23 mouse cellular contexts compared by ENCODE assay signal in the genomic region with DNA sequence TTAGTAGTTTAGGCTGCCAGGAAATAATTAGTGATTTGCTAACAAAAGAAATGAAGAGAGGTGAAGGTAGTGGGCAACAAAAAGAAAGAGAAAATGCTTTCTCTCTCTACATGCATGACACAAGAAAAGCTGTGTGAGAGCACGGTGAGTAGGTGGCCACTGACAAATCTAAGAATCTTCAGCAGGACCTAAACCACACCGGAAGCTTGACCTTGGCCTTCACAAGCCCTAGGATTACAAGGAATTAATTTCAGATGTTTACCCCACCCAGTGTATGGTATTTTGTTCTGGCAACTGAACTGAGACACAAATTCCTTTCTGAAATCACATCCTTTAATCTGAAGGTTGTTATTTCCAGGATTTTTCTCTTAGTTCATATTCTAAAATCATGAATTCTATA.
DNase-seq lines count a peak whose midpoint lies in the region; ATAC-seq and TF ChIP-seq lines count a peak whose summit lies in the region.
"Had no signal": no experiment of that assay in that cellular context is flagged by ENCODE, and none has a peak within 500 bp of the region (broad histone marks: within the 10 kb centered on the region; RNA-seq: fewer than 3 reads in every experiment).

No protein-coding gene starts in this region.

- H3K9ac ChIP-seq in heart, embryonic 11.5 days (ENCODE audit: low read depth, low read length): no peak overlapping the region
- H3K9ac ChIP-seq in midbrain, postnatal 0 days (replicated peaks; ENCODE audit: low read length, poor library complexity, severe bottlenecking): no peak overlapping the region
- H3K9ac ChIP-seq in midbrain, embryonic 14.5 days (replicated peaks; ENCODE audit: low read length): no peak overlapping the region

- no peak overlapping the region for H3K4me3 ChIP-seq in heart, embryonic 11.5 days (ENCODE audit: low read depth, low read length)
- H3K4me3 ChIP-seq in embryonic fibroblast, embryonic 13.5 days (ENCODE audit: insufficient read depth, low read length): no peak overlapping the region
- no peak overlapping the region for H3K4me3 ChIP-seq in midbrain, postnatal 0 days (ENCODE audit: low read depth, low read length)
- no peak overlapping the region for H3K4me3 ChIP-seq in midbrain, embryonic 14.5 days (replicated peaks; ENCODE audit: low read depth, low read length)

- no peaks in the 10 kb centered on the region for H3K4me1 ChIP-seq in heart, embryonic 11.5 days (ENCODE audit: control insufficient read depth, insufficient read depth, low read length)
- H3K4me1 ChIP-seq in embryonic fibroblast, embryonic 13.5 days (ENCODE audit: control insufficient read depth, insufficient read depth, low read length): peaks cover 3% of the 10 kb centered on the region; the same call in 1 of the 2 replicates
- H3K4me1 ChIP-seq in midbrain, postnatal 0 days (ENCODE audit: insufficient read depth, low read length): no peaks in the 10 kb centered on the region
- no peaks in the 10 kb centered on the region for H3K4me1 ChIP-seq in midbrain, embryonic 14.5 days (ENCODE audit: control insufficient read depth, insufficient read depth, low read length)

- POLR2A ChIA-PET in Patski (lab: Charles Lee): interaction anchor here (0.5 to 1.4 kb wide), 2 partner anchors 9 to 48 kb away, joined by 3 read pairs; no protein-coding TSS in a partner anchor

- H3K27ac ChIP-seq in heart, embryonic 11.5 days (ENCODE audit: low read depth, low read length): no peak overlapping the region
- H3K27ac ChIP-seq in embryonic fibroblast, embryonic 13.5 days (ENCODE audit: insufficient read depth, low read length): peak overlapping the region; percentile 45; the same call in 1 of the 2 replicates
- H3K27ac ChIP-seq in midbrain, postnatal 0 days (ENCODE audit: low read depth, low read length): no peak overlapping the region
- no peak overlapping the region for H3K27ac ChIP-seq in midbrain, embryonic 14.5 days (replicated peaks; ENCODE audit: low read depth, low read length)

- no peak overlapping the region for H3K4me2 ChIP-seq in heart, embryonic 11.5 days
- H3K4me2 ChIP-seq in midbrain, postnatal 0 days (ENCODE audit: low read depth, low read length, poor library complexity, severe bottlenecking): no peak overlapping the region
- H3K4me2 ChIP-seq in midbrain, embryonic 14.5 days (ENCODE audit: low read length): no peak overlapping the region

- 88% methylated on average over 2 of the region's 2 CpGs for WGBS in heart, embryonic 11.5 days (ENCODE audit: insufficient replicate concordance)
- 91% methylated on average over 2 of the region's 2 CpGs for whole genome bisulfite sequencing in midbrain, postnatal 0 days
- WGBS in midbrain, embryonic 14.5 days: 86% methylated on average over 2 of the region's 2 CpGs

- H3K36me3 ChIP-seq in heart, embryonic 11.5 days (ENCODE audit: control insufficient read depth, insufficient read depth, low read length): no peaks in the 10 kb centered on the region
- H3K36me3 ChIP-seq in midbrain, postnatal 0 days (ENCODE audit: insufficient read depth, low read length): no peaks in the 10 kb centered on the region
- no peaks in the 10 kb centered on the region for H3K36me3 ChIP-seq in midbrain, embryonic 14.5 days (ENCODE audit: control insufficient read depth, insufficient read depth, low read length)
- H3K36me3 ChIP-seq: G1E had no signal

- TF ChIP-seq CTCF in Patski (IDR thresholded peaks at IDR 0.05): no peak
- TF ChIP-seq CTCF in embryonic fibroblast, embryonic 13.5 days (IDR thresholded peaks at IDR 0.05; ENCODE audit: borderline replicate concordance, insufficient read depth, low read length): no peak
- TF ChIP-seq CTCF in midbrain, postnatal 0 days (IDR thresholded peaks at IDR 0.05): no peak

- no peak for ATAC-seq in heart, embryonic 11.5 days (replicated peaks; ENCODE audit: insufficient number of reproducible peaks, low FRiP score, low TSS enrichment)
- peak; percentile 85 for ATAC-seq in Patski
- no peak for ATAC-seq in midbrain, postnatal 0 days (ENCODE audit: low FRiP score)
- no peak for ATAC-seq in midbrain, embryonic 14.5 days (ENCODE audit: low FRiP score, low TSS enrichment)
- ATAC-seq: activated CD4-positive, CD25-positive, alpha-beta regulatory T cell, adult 4 months; CD4-positive, CD25-positive, alpha-beta regulatory T cell, adult 4 months had no signal

- no peaks in the 10 kb centered on the region for H3K9me3 ChIP-seq in heart, embryonic 11.5 days (replicated peaks; ENCODE audit: control insufficient read depth, low read length)
- H3K9me3 ChIP-seq in midbrain, postnatal 0 days (ENCODE audit: low read length): no peaks in the 10 kb centered on the region
- H3K9me3 ChIP-seq in midbrain, embryonic 14.5 days (ENCODE audit: control insufficient read depth, low read length): no peaks in the 10 kb centered on the region
- H3K9me3 ChIP-seq: G1E had no signal

- peak; percentile 27 for DNase-seq in heart, adult 11 months
- DNase-seq in 3T3-L1 (ENCODE audit: low read depth, low spot score) (peak; percentile 20), Patski (ENCODE audit: low read depth, low spot score) (peak; percentile 56)
- DNase-seq in midbrain, postnatal 0 days (ENCODE audit: low spot score): no peak
- DNase-seq in midbrain, embryonic 14.5 days: no peak
- DNase-seq in thymus, postnatal 4 days: no peak
- DNase-seq: adrenal gland, adult 2 months; adrenal gland, adult 8-10 months; adrenal gland, postnatal 10 days; adrenal gland, postnatal 14 days; adrenal gland, postnatal 25 days; adrenal gland, postnatal 36 days; B cell, adult 2 months; cerebellum, adult 11 months; cerebellum, adult 11-12 months; cerebellum, adult 18-20 months; cerebellum, adult 2 months had no signal

- CTCF ChIA-PET in Patski (lab: Charles Lee): interaction anchor here (1.0 to 2.0 kb wide), 6 partner anchors 21 to 349 kb away, joined by 3 to 11 read pairs (median 4); no protein-coding TSS in a partner anchor

- TF ChIP-seq POLR2A in embryonic fibroblast, embryonic 13.5 days (IDR thresholded peaks at IDR 0.05; ENCODE audit: low read depth, low read length): no peak

- in situ Hi-C loops in Patski (cut with MboI; ENCODE audit: low pct_unique_long_range_greater_than_20kb): loop anchor here (10.0 kb wide), 1 partner anchor 282 kb away; no protein-coding TSS in a partner anchor

- H3K27me3 ChIP-seq in heart, embryonic 11.5 days (ENCODE audit: control insufficient read depth, insufficient read depth, low read length): no peaks in the 10 kb centered on the region
- no peaks in the 10 kb centered on the region for H3K27me3 ChIP-seq in Patski
- no peaks in the 10 kb centered on the region for H3K27me3 ChIP-seq in midbrain, postnatal 0 days (ENCODE audit: insufficient read depth, low read length)
- no peaks in the 10 kb centered on the region for H3K27me3 ChIP-seq in midbrain, embryonic 14.5 days (ENCODE audit: control insufficient read depth, insufficient read depth, low read length)
- H3K27me3 ChIP-seq: CH12.LX had no signal

Comparison
In these comparisons a context has a peak if more than half of its experiments do, and no peak if none do; other contexts are left out.
1. DNase-seq: peak in heart, adult 11 months (single experiment), 3T3-L1 (single experiment) and Patski (single experiment); none in midbrain, postnatal 0 days (single experiment), midbrain, embryonic 14.5 days (single experiment) and thymus, postnatal 4 days (single experiment).